Mouse (Mus musculus) erythroid progenitor cell, adult 5-6 weeks (primary cell): ENCODE data around the gene Ndufc2. TPM values are rescaled to one million over a fixed set of nuclear protein-coding genes. Genes with fewer than 3 reads are reported as not detected.

Experiments
- total RNA-seq, 2 experiments: library from RNA; stranded (forward) in 1 of 2; stranded (reverse) in 1 of 2; fragments of 150-400 nt in 1 of 2; fragments of 186-747, 209-891 nt in 1 of 2; gene quantifications; 2 replicates each; pipeline versions ENCODE4 v1.2.3 to v1.2.4; 2015 to 2017; ENCODE audit warnings: low replicate concordance in 2 of 2

The Ndufc2 gene
- total RNA-seq, 2 experiments from 2014 or later, result 89.3 to 116 TPM

Other genes with a start within 250 kb of the Ndufc2 start
- not detected in 2 replicates for gene Usp35, start 68.0 kb upstream of the Ndufc2 start, total RNA-seq (2015; ENCODE audit: low replicate concordance)
- not detected in 2 replicates for gene Usp35, start 68.0 kb upstream of the Ndufc2 start, total RNA-seq (2017; ENCODE audit: low replicate concordance)
- not detected in 2 replicates for gene Kctd21, start 67.7 kb upstream of the Ndufc2 start, total RNA-seq (2015; ENCODE audit: low replicate concordance)
- not detected in 2 replicates for gene Kctd21, start 67.7 kb upstream of the Ndufc2 start, total RNA-seq (2017; ENCODE audit: low replicate concordance)
- gene Alg8, start 28.4 kb upstream of the Ndufc2 start, total RNA-seq (2015; ENCODE audit: low replicate concordance), result 19.3 and 32.8 TPM in 2 replicates
- 8.5 and 9.8 TPM in 2 replicates for gene Alg8, start 28.4 kb upstream of the Ndufc2 start, total RNA-seq (2017; ENCODE audit: low replicate concordance)
- not detected in 2 replicates for gene Thrsp, start 17.7 kb downstream of the Ndufc2 start, total RNA-seq (2015; ENCODE audit: low replicate concordance)
- gene Thrsp, start 17.7 kb downstream of the Ndufc2 start, total RNA-seq (2017; ENCODE audit: low replicate concordance), result not detected in 2 replicates
- 39.8 and 45.4 TPM in 2 replicates for gene Kctd14, start 51.3 kb downstream of the Ndufc2 start, total RNA-seq (2015; ENCODE audit: low replicate concordance)
- 23.1 and 46.1 TPM in 2 replicates for gene Kctd14, start 51.3 kb downstream of the Ndufc2 start, total RNA-seq (2017; ENCODE audit: low replicate concordance)
- gene Ints4, start 81.0 kb downstream of the Ndufc2 start, total RNA-seq (2015; ENCODE audit: low replicate concordance), result 29.3 and 41.4 TPM in 2 replicates
- gene Ints4, start 81.0 kb downstream of the Ndufc2 start, total RNA-seq (2017; ENCODE audit: low replicate concordance), result 14.4 and 20.3 TPM in 2 replicates
- gene Aamdc, start 179.5 kb downstream of the Ndufc2 start, total RNA-seq (2015; ENCODE audit: low replicate concordance), result 14.8 and 24.7 TPM in 2 replicates
- 7.9 and 8.7 TPM in 2 replicates for gene Aamdc, start 179.5 kb downstream of the Ndufc2 start, total RNA-seq (2017; ENCODE audit: low replicate concordance)
- 19.8 and 21.8 TPM in 2 replicates for gene Rsf1, start 179.9 kb downstream of the Ndufc2 start, total RNA-seq (2015; ENCODE audit: low replicate concordance)
- 39.3 and 46.8 TPM in 2 replicates for gene Rsf1, start 179.9 kb downstream of the Ndufc2 start, total RNA-seq (2017; ENCODE audit: low replicate concordance)